In genomic region chr8:10472371-10472770, GRCm38 (mm10) we compare ENCODE assay signal across 18 mouse cellular contexts.
"Had no signal": no experiment of that assay in that cellular context is flagged by ENCODE, and none has a peak within 500 bp of the region (broad histone marks: within the 10 kb centered on the region; RNA-seq: fewer than 3 reads in every experiment).

No protein-coding gene starts in this region.

- H3K4me2 ChIP-seq: kidney, embryonic 15.5 days; liver, embryonic 13.5 days; midbrain, embryonic 12.5 days; midbrain, embryonic 15.5 days; neural tube, embryonic 13.5 days; stomach, embryonic 15.5 days had no signal

- H3K9me3 ChIP-seq: kidney, embryonic 15.5 days; liver, embryonic 13.5 days; midbrain, embryonic 12.5 days; midbrain, embryonic 15.5 days; neural tube, embryonic 13.5 days; stomach, embryonic 15.5 days had no signal

- H3K4me3 ChIP-seq: kidney, embryonic 15.5 days; liver, embryonic 13.5 days; midbrain, embryonic 12.5 days; midbrain, embryonic 15.5 days; myocyte; neural tube, embryonic 13.5 days; stomach, embryonic 15.5 days had no signal

- H3K27me3 ChIP-seq: liver, embryonic 13.5 days; midbrain, embryonic 12.5 days; midbrain, embryonic 15.5 days; neural tube, embryonic 13.5 days; stomach, embryonic 15.5 days had no signal

- ATAC-seq: intestine, postnatal 0 days; midbrain, embryonic 15.5 days had no signal

- H3K9ac ChIP-seq: kidney, embryonic 15.5 days; liver, embryonic 13.5 days; midbrain, embryonic 12.5 days; midbrain, embryonic 15.5 days; neural tube, embryonic 13.5 days; stomach, embryonic 15.5 days had no signal

- H3K4me1 ChIP-seq: liver, embryonic 13.5 days; midbrain, embryonic 12.5 days; neural tube, embryonic 13.5 days had no signal

- DNase-seq: kidney, adult 8-10 months; kidney, postnatal 10 days; kidney, postnatal 36 days; layer of hippocampus, postnatal 36 days; liver, embryonic 13.5 days; lung, adult 2 months; lung, postnatal 14 days; lung, postnatal 4 days; right cerebral cortex, postnatal 14 days; spleen, adult 18-20 months; thymus, postnatal 25 days had no signal

- H3K36me3 ChIP-seq: kidney, embryonic 15.5 days; liver, embryonic 13.5 days; midbrain, embryonic 12.5 days; midbrain, embryonic 15.5 days; neural tube, embryonic 13.5 days; stomach, embryonic 15.5 days had no signal

- H3K27ac ChIP-seq: kidney, embryonic 15.5 days; liver, embryonic 13.5 days; midbrain, embryonic 12.5 days; midbrain, embryonic 15.5 days; neural tube, embryonic 13.5 days; stomach, embryonic 15.5 days had no signal
